Mouse (Mus musculus) olfactory bulb, adult 2 months (tissue): ENCODE data around the gene Ttll3.

Source experiments
- CTCF ChIP-seq: fragments of 200-500 bp; IDR thresholded peaks from 2 replicates; pipeline ENCODE4 v1.5.1; 2012; ENCODE audit warnings: low read depth, mild to moderate bottlenecking, low read length, moderate library complexity; ENCODE audit not compliant: insufficient read depth
- POLR2A ChIP-seq: fragments of 200-500 bp; IDR thresholded peaks from 2 replicates; pipeline ENCODE4 v1.6.1; 2012; ENCODE audit warnings: mild to moderate bottlenecking, low read depth, low read length, moderate library complexity; ENCODE audit not compliant: insufficient read depth

DNA sequence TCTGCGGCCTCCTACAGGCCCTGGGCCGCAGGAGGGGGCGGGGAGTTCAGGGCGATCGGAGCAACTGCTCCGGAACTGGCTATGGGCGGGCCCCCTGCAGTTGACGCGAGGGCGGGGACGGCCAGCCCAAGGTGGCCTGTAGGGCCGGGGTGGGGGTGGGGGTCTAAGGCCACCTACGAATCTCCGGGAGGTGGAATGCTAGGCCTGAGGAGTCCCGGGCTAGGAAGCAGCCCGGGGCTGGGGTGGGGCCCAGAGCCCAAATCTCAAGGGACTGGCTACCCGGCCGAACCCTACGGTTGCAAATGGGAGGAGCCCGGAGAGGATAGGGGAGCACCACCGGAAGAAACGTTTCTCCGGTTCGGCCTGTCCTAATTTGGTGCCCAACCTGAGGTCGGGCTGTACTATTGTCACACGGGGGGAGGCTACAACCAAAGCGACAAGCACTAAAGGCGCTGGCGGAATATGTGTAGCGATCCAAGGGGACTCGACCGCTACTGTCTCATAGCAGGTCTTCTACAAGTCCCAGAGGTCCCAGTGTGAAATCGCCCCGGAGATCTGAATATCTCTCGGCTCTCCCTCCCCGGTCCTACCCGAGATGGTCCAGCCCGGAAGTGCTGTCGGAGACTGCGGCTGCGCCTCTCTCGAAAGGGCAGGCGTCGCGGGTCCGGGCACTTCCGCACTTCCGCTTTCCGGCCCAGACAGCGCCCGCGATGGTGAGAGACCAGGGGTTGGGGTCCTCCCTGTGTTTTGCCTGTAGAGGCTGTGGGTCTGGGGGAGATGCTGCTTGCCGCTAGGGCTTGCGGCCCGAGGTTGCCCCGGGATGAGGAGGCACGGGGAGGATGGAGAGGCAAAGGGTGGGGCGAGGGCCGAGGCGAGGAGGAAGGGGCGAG lies 11.3 kb upstream of the Ttll3 start, which contains the start of the genes Tada3 and Arpc4:
- TF ChIP-seq CTCF = no peak
- TF ChIP-seq POLR2A = peak; percentile 49
